Mouse (Mus musculus) c-Kit-positive CD71-negative TER-119-negative erythroid progenitor cells, embryonic 14.5 days (primary cell): ENCODE measurements at regions not wholly inside any gene's neighbourhood (a gene's known extent, or its start where the extent isn't known, plus 50 kb on each side); places are given as distances from the start of the nearest gene placed in this dataset.
A peak's percentile ranks its signal among the peaks of the same experiment; 100 is the strongest.

Source experiments
- DNase-seq: peaks from one replicate; pipeline ENCODE4 v3.0.0-alpha.2; 2013; ENCODE audit warnings: low read depth

DNA sequence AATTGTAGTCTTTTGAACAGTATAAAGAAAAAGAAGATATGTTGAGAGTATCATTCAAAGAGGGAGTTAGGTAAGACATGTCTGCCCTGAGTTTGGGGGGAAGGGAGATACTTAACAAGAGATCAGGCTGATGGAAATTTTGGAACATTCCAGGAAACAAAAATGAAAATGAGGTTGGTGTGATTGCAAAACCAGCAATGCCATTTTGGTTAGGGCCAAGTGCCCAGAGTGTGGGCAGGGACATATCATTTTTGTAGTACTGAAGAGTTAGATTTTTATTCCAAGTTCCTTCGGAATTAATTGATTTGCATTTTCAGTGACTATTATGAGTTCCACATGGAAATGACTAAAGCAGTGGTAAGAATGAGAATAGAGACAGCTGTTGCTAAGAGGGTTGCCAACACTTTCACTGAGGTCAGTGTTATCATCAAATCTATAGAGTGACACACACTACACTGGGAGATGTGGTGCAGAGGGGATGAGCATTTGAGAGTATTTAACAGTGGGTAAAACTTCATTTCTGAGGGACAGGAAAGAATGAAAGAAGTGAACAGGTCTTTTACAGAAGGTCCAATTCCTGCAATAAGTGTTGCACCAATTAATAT lies 105.1 kb upstream of the Erbb4 start:
- no peak for DNase-seq

- DNase-seq: no peak
These were observed 94.9 kb upstream of the Erbb4 start for GRCm38 (mm10) chr1:69202745-69203144.

DNA sequence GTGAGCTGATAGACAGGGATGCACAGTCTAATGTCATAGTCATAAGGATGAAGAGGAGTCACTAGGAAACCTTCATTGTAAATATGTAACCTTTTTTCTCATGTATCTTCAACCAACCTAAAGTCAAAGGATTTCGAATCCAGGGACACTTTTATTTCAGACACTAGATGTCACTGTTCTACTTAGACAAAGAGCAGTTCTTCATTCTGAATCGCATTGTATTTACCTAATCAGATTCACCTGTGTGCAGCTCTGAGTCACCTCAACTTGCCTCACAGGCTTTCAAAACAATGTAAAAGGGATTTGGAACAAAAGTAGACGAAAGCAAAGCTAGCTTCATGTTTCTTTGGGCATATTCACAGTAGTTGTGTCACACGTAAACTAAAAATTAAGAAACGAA lies 57.3 kb upstream of the Erbb4 start:
- peak; percentile 10 for DNase-seq
